Mouse (Mus musculus): ENCODE data around the gene Mark1.

DNA sequence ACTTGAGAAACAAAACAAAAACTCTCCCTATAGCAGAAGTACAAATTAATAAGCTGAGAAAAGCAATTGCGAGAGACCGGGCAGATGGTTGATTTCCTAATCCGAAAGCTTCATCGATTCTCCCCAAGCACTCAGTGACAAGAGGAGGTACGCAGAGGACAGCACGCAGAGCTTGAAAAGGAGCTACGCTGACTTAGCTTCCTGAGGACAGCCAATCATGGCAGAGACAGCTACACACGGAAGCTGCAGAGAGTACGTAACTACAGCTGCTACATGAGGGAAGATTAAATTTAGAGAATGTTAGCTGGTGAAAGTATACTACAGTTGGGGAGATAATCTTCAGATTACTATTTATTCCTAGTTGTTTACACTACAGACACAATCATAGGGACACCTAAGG, 40.6 kb downstream of the Mark1 start:
- no peak for TF ChIP-seq CTCF (IDR thresholded peaks at IDR 0.05; ENCODE audit: control insufficient read depth, insufficient read depth, insufficient read length)
- TF ChIP-seq USF1 (IDR thresholded peaks at IDR 0.05; ENCODE audit: low read depth): no peak
- no peak for TF ChIP-seq MAX (IDR thresholded peaks at IDR 0.05)
- TF ChIP-seq CEBPB (IDR thresholded peaks at IDR 0.05; ENCODE audit: low read depth): no peak
- no peak for TF ChIP-seq MYOG (IDR thresholded peaks at IDR 0.05; ENCODE audit: control insufficient read depth, extremely low read depth, insufficient read length)
- TF ChIP-seq MYOD1 (IDR thresholded peaks at IDR 0.05; ENCODE audit: control insufficient read depth, insufficient read length, low read depth): no peak
- TF ChIP-seq FOSL1 (IDR thresholded peaks at IDR 0.05; ENCODE audit: insufficient read depth, low read length, poor library complexity, severe bottlenecking): no peak

Measured in C2C12 (cell line).